In genomic region chr13:109210403-109210802, GRCm38 (mm10) we compare ENCODE assay signal across 8 mouse cellular contexts.
DNase-seq lines count a peak whose midpoint lies in the region; ATAC-seq and TF ChIP-seq lines count a peak whose summit lies in the region.

No protein-coding gene starts in this region.

- H3K4me1 ChIP-seq in hindbrain, embryonic 10.5 days (replicated peaks) = 0 out of 2 replicates have a peak, but pooled peaks cover 3% of the 10 kb centered on the region
- H3K4me1 ChIP-seq in hindbrain, embryonic 16.5 days (ENCODE audit: control insufficient read depth, insufficient read depth, low read depth, low read length) = no peaks in the 10 kb centered on the region
- H3K4me1 ChIP-seq in heart, postnatal 0 days (ENCODE audit: control insufficient read depth, insufficient read depth) = no peaks in the 10 kb centered on the region
- H3K4me1 ChIP-seq in midbrain, postnatal 0 days (ENCODE audit: insufficient read depth, low read length) = no peaks in the 10 kb centered on the region

- DNase-seq in hindbrain, embryonic 10.5 days (ENCODE audit: low spot score) = peak; percentile 74
- DNase-seq in adrenal gland, adult 2 months = peak; percentile 60
- DNase-seq in embryo, embryonic 11.5 days (ENCODE audit: low read depth, low spot score) = peak; percentile 50
- DNase-seq in heart, postnatal 0 days (ENCODE audit: low spot score) = peak; percentile 55
- DNase-seq in left cerebral cortex, adult 2 months (ENCODE audit: extremely low spot score in 1 of 2, low spot score in 2 of 2) = peak; percentile 77 to 88
- DNase-seq in midbrain, postnatal 0 days (ENCODE audit: low spot score) = peak; percentile 80
- DNase-seq in splenic B cell, adult 2 months (ENCODE audit: low read depth, low spot score) = peak; percentile 69

- no peaks in the 10 kb centered on the region for H3K36me3 ChIP-seq in hindbrain, embryonic 10.5 days
- H3K36me3 ChIP-seq in hindbrain, embryonic 16.5 days (ENCODE audit: control insufficient read depth, insufficient read depth, low read length) = no peaks in the 10 kb centered on the region
- H3K36me3 ChIP-seq in heart, postnatal 0 days (replicated peaks; ENCODE audit: control insufficient read depth, insufficient read depth, low read length) = no peaks in the 10 kb centered on the region
- H3K36me3 ChIP-seq in midbrain, postnatal 0 days (ENCODE audit: insufficient read depth, low read length) = no peaks in the 10 kb centered on the region
- H3K36me3 ChIP-seq in splenic B cell, adult 2 months (ENCODE audit: control insufficient read depth, insufficient read depth, low read length, poor library complexity, severe bottlenecking) = no peaks in the 10 kb centered on the region

- H3K4me2 ChIP-seq in hindbrain, embryonic 16.5 days (ENCODE audit: low read length) = no peak overlapping the region
- no peak overlapping the region for H3K4me2 ChIP-seq in heart, postnatal 0 days (ENCODE audit: low read depth, low read length)
- no peak overlapping the region for H3K4me2 ChIP-seq in midbrain, postnatal 0 days (ENCODE audit: low read depth, low read length, poor library complexity, severe bottlenecking)

- H3K9ac ChIP-seq in hindbrain, embryonic 16.5 days (ENCODE audit: low read depth, low read length) = no peak overlapping the region
- no peak overlapping the region for H3K9ac ChIP-seq in heart, postnatal 0 days (replicated peaks; ENCODE audit: low read depth, low read length)
- H3K9ac ChIP-seq in midbrain, postnatal 0 days (replicated peaks; ENCODE audit: low read length, poor library complexity, severe bottlenecking) = no peak overlapping the region

- ATAC-seq in hindbrain, embryonic 16.5 days = no peak
- no peak for ATAC-seq in heart, postnatal 0 days (ENCODE audit: insufficient read depth, low read depth)
- no peak for ATAC-seq in midbrain, postnatal 0 days (ENCODE audit: low FRiP score)

- intact Hi-C loops in left cerebral cortex, adult 2 months (cut with DNase I) = loop anchor here (1.0 to 5.0 kb wide), 6 partner anchors 328 to 1018 kb away; no protein-coding TSS in a partner anchor

- TF ChIP-seq CTCF in heart, postnatal 0 days (IDR thresholded peaks at IDR 0.05; ENCODE audit: low read depth) = peak; percentile 88
- TF ChIP-seq CTCF in left cerebral cortex, adult 2 months (IDR thresholded peaks at IDR 0.05) = peak; percentile 95
- TF ChIP-seq CTCF in midbrain, postnatal 0 days (IDR thresholded peaks at IDR 0.05) = peak; percentile 96

- H3K27me3 ChIP-seq in hindbrain, embryonic 10.5 days (ENCODE audit: insufficient read depth, poor library complexity, severe bottlenecking) = no peaks in the 10 kb centered on the region; the same call in 1 of the 2 replicates
- no peaks in the 10 kb centered on the region for H3K27me3 ChIP-seq in hindbrain, embryonic 16.5 days (replicated peaks; ENCODE audit: control insufficient read depth, insufficient read depth, low read length)
- no peaks in the 10 kb centered on the region for H3K27me3 ChIP-seq in heart, postnatal 0 days (ENCODE audit: control insufficient read depth, insufficient read depth, low read length)
- H3K27me3 ChIP-seq in midbrain, postnatal 0 days (ENCODE audit: insufficient read depth, low read length) = no peaks in the 10 kb centered on the region
- H3K27me3 ChIP-seq in splenic B cell, adult 2 months (ENCODE audit: control insufficient read depth, insufficient read depth, low read length, poor library complexity, severe bottlenecking) = no peaks in the 10 kb centered on the region; the same call in 1 of the 2 replicates

- no peak for TF ChIP-seq EP300 in heart, postnatal 0 days (IDR thresholded peaks at IDR 0.05; ENCODE audit: low read depth)

- H3K4me3 ChIP-seq in hindbrain, embryonic 10.5 days = no peak overlapping the region
- no peak overlapping the region for H3K4me3 ChIP-seq in hindbrain, embryonic 16.5 days (ENCODE audit: low read length)
- H3K4me3 ChIP-seq in heart, postnatal 0 days (ENCODE audit: low read depth, low read length) = no peak overlapping the region
- no peak overlapping the region for H3K4me3 ChIP-seq in left cerebral cortex, adult 2 months
- no peak overlapping the region for H3K4me3 ChIP-seq in midbrain, postnatal 0 days (ENCODE audit: low read depth, low read length)

- WGBS in hindbrain, embryonic 10.5 days = 4% methylated on average over 4 of the region's 4 CpGs
- WGBS in hindbrain, embryonic 16.5 days = 2% methylated on average over 4 of the region's 4 CpGs
- 2% methylated on average over 4 of the region's 4 CpGs for WGBS in heart, postnatal 0 days
- WGBS in midbrain, postnatal 0 days = 2% methylated on average over 4 of the region's 4 CpGs

- H3K27ac ChIP-seq in hindbrain, embryonic 10.5 days = no peak overlapping the region
- no peak overlapping the region for H3K27ac ChIP-seq in hindbrain, embryonic 16.5 days (ENCODE audit: low read depth, low read length)
- H3K27ac ChIP-seq in heart, postnatal 0 days (ENCODE audit: low read depth) = no peak overlapping the region
- H3K27ac ChIP-seq in left cerebral cortex, adult 2 months = no peak overlapping the region
- no peak overlapping the region for H3K27ac ChIP-seq in midbrain, postnatal 0 days (ENCODE audit: low read depth, low read length)

- H3K9me3 ChIP-seq in hindbrain, embryonic 10.5 days = no peaks in the 10 kb centered on the region
- H3K9me3 ChIP-seq in hindbrain, embryonic 16.5 days (ENCODE audit: control insufficient read depth, low read length) = no peaks in the 10 kb centered on the region
- no peaks in the 10 kb centered on the region for H3K9me3 ChIP-seq in heart, postnatal 0 days (replicated peaks; ENCODE audit: control insufficient read depth, low read length)
- no peaks in the 10 kb centered on the region for H3K9me3 ChIP-seq in midbrain, postnatal 0 days (ENCODE audit: low read length)
